Mouse (Mus musculus) stomach, postnatal 0 days (tissue): ENCODE data around the gene F2rl3. TPM values are rescaled to one million over a fixed set of nuclear protein-coding genes. Genes with fewer than 3 reads are reported as not detected.
A peak's percentile ranks its signal among the peaks of the same experiment; 100 is the strongest.

Source experiments
- ATAC-seq: fragments of 200-750 bp; cut with Nextera tagmentation; 2 replicates; pipeline ENCODE4 v1.8.0; 2017; ENCODE audit not compliant: low FRiP score, low TSS enrichment
- DNase-seq: peaks from one replicate; pipeline ENCODE4 v3.0.0-alpha.2; 2016; ENCODE audit warnings: low spot score
- H3K27ac ChIP-seq: fragments of 300-500 bp; sonication (generic); replicated peaks from 2 replicates; pipeline ENCODE4 v1.5.1; 2014; ENCODE audit warnings: mild to moderate bottlenecking, control low read depth
- H3K27me3 ChIP-seq: fragments of 300-500 bp; sonication (generic); 2 replicates; pipeline ENCODE4 v1.6.1; 2014; ENCODE audit warnings: low read length; ENCODE audit not compliant: control insufficient read depth, insufficient read depth
- H3K36me3 ChIP-seq: fragments of 300-500 bp; sonication (generic); 2 replicates; pipeline ENCODE4 v1.6.1; 2014; ENCODE audit warnings: low read length, mixed read lengths; ENCODE audit not compliant: control insufficient read depth, insufficient read depth
- H3K4me1 ChIP-seq: fragments of 300-500 bp; sonication (generic); replicated peaks from 2 replicates; pipeline ENCODE4 v1.6.1; 2014; ENCODE audit warnings: antibody characterized with exemption; ENCODE audit not compliant: control insufficient read depth, insufficient read depth
- H3K4me2 ChIP-seq: fragments of 300-500 bp; sonication (generic); replicated peaks from 2 replicates; pipeline ENCODE4 v1.6.1; 2014; ENCODE audit warnings: low read depth, mild to moderate bottlenecking, control low read depth, moderate library complexity
- H3K4me3 ChIP-seq: fragments of 300-500 bp; sonication (generic); 2 replicates; pipeline ENCODE4 v1.5.1; 2014; ENCODE audit warnings: low read depth, low read length, control low read depth
- H3K9ac ChIP-seq: fragments of 300-500 bp; sonication (generic); 2 replicates; pipeline ENCODE4 v1.6.1; 2014; ENCODE audit warnings: mild to moderate bottlenecking, low read length, control low read depth, mixed read lengths
- H3K9me3 ChIP-seq: fragments of 300-500 bp; sonication (generic); 2 replicates; pipeline ENCODE4 v1.6.1; 2016; ENCODE audit warnings: low read length; ENCODE audit not compliant: control insufficient read depth
- CTCF ChIP-seq: IDR thresholded peaks from 2 replicates; pipeline ENCODE4 v1.5.1; 2016; ENCODE audit warnings: antibody characterized with exemption, low read depth, mild to moderate bottlenecking, moderate library complexity
- EP300 ChIP-seq: optimal IDR thresholded peaks from 2 replicates; pipeline ENCODE3; 2016; ENCODE audit warnings: antibody characterized with exemption
- WGBS: fragments of 180-500 bp; shearing (Covaris S2); extraction: QIAGEN DNeasy Blood & Tissue Kit; methylation state at CpG from one replicate; pipeline ENCODE4 v1.1.7; 2014; 5-methylcytosine and 5-hydroxymethylcytosine counted together
- polyA plus RNA-seq: library from polyadenylated mRNA; unstranded; fragments of >200 nt; fragmentation: Nextera tagmentation; extraction: Ambion mirVana; gene quantifications from 2 replicates; pipeline ENCODE4 v1.2.1, GENCODE M21; 2015

The F2rl3 gene
- polyA plus RNA-seq, 1 experiment from 2014 or later = 1.6 TPM

DNA sequence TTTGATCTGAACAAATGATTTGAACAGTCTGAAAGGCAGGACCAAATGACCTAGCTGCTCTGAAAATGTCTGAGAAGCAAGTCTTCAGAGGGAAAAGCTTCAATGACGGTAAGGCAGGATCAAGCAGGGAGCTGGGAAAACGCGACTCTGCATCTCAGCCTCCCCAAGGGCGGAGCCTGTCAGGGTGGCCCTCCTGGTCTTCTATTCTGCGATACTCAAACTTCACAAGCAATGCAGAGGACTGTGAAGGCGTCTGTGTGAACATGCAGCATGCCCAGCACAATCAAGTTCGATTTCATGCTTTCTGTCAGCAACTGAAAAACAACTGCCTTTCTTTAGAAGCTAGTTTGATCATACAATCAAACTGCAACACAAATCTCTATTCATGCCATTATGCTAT is 5.1 kb downstream of the F2rl3 start:
- DNase-seq = peak; percentile 12
- no peaks in the 10 kb centered on the region for H3K27me3 ChIP-seq
- no peak overlapping the region for H3K4me2 ChIP-seq
- TF ChIP-seq EP300 (no peak), CTCF (no peak)
- no peaks in the 10 kb centered on the region for H3K9me3 ChIP-seq
- H3K9ac ChIP-seq = no peak overlapping the region
- no peak overlapping the region for H3K27ac ChIP-seq
- WGBS = 26% methylated on average over 7 of the region's 7 CpGs
- no peaks in the 10 kb centered on the region for H3K4me1 ChIP-seq
- H3K4me3 ChIP-seq = no peak overlapping the region
- H3K36me3 ChIP-seq = no peaks in the 10 kb centered on the region
- ATAC-seq = no peak

DNA sequence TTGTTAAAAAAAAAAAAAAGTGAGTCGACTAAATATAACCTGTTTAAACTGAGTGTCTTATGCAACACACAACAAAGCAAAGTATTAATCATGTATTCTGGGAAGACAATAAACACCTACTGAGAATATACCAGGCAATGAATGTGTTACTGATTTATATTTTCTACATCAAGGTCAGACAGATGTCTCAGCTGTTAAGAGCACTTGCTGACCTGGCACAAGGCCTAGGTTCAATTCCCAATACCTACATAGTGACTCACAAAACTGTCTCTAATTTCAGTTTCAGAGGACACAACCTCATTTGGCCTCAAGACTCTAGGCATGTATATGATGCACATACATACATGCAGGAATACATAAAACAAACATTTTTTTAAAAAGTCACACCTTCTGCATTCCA is 16.1 kb downstream of the F2rl3 start:
- no peaks in the 10 kb centered on the region for H3K9me3 ChIP-seq
- H3K36me3 ChIP-seq = no peaks in the 10 kb centered on the region
- H3K27me3 ChIP-seq = no peaks in the 10 kb centered on the region
- H3K4me3 ChIP-seq = no peak overlapping the region
- DNase-seq = no peak
- ATAC-seq = no peak
- H3K9ac ChIP-seq = no peak overlapping the region
- no peak overlapping the region for H3K27ac ChIP-seq
- H3K4me1 ChIP-seq = no peaks in the 10 kb centered on the region
- 65% methylated on average over 1 of the region's 1 CpGs for whole genome bisulfite sequencing
- no peak for TF ChIP-seq EP300
- TF ChIP-seq CTCF = no peak
- no peak overlapping the region for H3K4me2 ChIP-seq

DNA sequence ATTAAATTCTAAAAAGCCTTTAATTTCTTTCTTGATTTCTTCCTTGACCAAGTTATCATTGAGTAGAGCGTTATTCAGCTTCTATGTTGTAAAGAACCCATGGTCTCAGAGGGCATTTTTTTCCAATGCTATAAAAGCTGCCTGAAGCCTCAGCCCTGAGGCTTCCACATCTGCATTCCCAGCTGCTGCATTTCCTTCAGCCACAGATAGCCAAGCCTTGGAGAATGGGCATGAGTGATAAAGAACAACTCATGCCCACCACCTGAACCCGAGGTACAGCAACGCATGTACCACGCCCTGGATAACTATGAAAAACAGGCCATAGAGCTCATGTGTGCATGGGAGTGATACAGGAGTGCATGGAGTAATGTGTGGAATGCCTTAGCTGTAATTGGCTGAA is 19.0 kb downstream of the F2rl3 start:
- no peak overlapping the region for H3K27ac ChIP-seq
- ATAC-seq (no peak), DNase-seq (no peak)
- H3K4me3 ChIP-seq = no peak overlapping the region
- no peak overlapping the region for H3K9ac ChIP-seq
- TF ChIP-seq CTCF (no peak), EP300 (no peak)
- no peaks in the 10 kb centered on the region for H3K9me3 ChIP-seq
- WGBS = 87% methylated on average over 4 of the region's 4 CpGs
- H3K4me2 ChIP-seq = no peak overlapping the region
- H3K36me3 ChIP-seq = no peaks in the 10 kb centered on the region
- H3K4me1 ChIP-seq = no peaks in the 10 kb centered on the region
- no peaks in the 10 kb centered on the region for H3K27me3 ChIP-seq

DNA sequence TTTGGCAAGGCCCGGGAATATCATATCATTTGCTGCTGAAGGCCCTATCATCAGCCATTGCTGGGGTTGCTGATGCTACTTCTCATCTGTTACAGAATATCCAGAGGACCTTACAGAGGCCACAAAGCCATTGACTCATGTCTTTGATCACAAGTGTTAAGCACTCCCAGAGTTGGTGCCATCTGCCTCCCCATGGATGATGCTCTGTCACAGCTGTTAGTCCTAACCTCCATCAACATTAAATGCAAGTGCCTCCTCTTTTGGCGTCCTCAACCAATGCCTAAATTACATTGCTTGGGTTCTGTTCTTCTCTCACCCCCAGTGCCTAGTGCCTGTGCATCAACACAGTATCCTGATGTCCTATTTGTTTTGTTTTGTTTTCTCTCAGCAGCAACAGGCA is 39.9 kb downstream of the F2rl3 start:
- Histone ChIP-seq H3K9me3 (no peaks in the 10 kb centered on the region), H3K4me3 (no peak overlapping the region), H3K27ac (no peak overlapping the region), H3K27me3 (no peaks in the 10 kb centered on the region), H3K4me1 (no peaks in the 10 kb centered on the region), H3K9ac (no peak overlapping the region), H3K4me2 (no peak overlapping the region), H3K36me3 (no peaks in the 10 kb centered on the region)
- 84% methylated on average over 2 of the region's 2 CpGs for WGBS
- ATAC-seq = no peak
- no peak for DNase-seq
- no peak for TF ChIP-seq EP300
- TF ChIP-seq CTCF = no peak

DNA sequence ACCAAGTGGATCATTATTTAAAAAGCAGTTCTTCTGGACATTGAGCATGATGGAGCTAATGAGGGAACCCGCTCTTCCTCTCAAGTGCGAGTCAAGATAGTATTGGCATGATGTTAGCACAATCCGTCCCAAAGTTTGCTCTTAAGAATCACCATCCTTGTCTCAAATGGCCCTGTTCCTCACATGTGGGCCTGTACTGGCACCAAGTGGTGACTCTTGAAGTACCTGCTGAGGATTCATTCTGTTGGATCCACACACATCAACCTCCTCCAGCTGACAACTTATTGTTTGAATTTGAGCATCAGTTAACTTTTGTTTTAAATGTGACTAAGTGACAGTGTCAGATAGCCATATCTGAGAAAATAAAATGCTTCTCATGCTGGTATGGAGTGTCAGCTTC is 51.0 kb downstream of the F2rl3 start:
- Histone ChIP-seq H3K27me3 (no peaks in the 10 kb centered on the region), H3K4me2 (no peak overlapping the region), H3K27ac (no peak overlapping the region), H3K4me3 (no peak overlapping the region), H3K4me1 (no peaks in the 10 kb centered on the region), H3K9ac (no peak overlapping the region), H3K9me3 (no peaks in the 10 kb centered on the region), H3K36me3 (peaks cover 7% of the 10 kb centered on the region)
- DNase-seq (no peak), ATAC-seq (no peak)
- TF ChIP-seq CTCF (peak; percentile 48), EP300 (no peak)
- 93% methylated on average over 3 of the region's 3 CpGs for whole genome bisulfite sequencing

Other genes starting within 250 kb of the F2rl3 start
- gene Med26, start 213.6 kb upstream of the F2rl3 start, polyA plus RNA-seq = 7.1 and 7.4 TPM in 2 replicates
- gene Smim7, start 190.8 kb upstream of the F2rl3 start, polyA plus RNA-seq = 117 and 118 TPM in 2 replicates
- gene Tmem38a, start 189.8 kb upstream of the F2rl3 start, polyA plus RNA-seq = 12.5 and 14.4 TPM in 2 replicates
- 0.02 and 0.15 TPM in 2 replicates for gene Nwd1, start 115.2 kb upstream of the F2rl3 start, polyA plus RNA-seq
- 188 and 197 TPM in 2 replicates for gene Sin3b, start 38.6 kb upstream of the F2rl3 start, polyA plus RNA-seq